Mouse (Mus musculus) myocyte (in vitro differentiated cells): ENCODE measurements around the gene Pih1d1. TPM values are rescaled to one million over a fixed set of nuclear protein-coding genes. Genes with fewer than 3 reads are reported as not detected.

Experiments
- H3K27me3 ChIP-seq: one replicate; pipeline ENCODE4 v1.6.1; 2011; ENCODE audit not compliant: control insufficient read depth, insufficient read depth, insufficient read length
- H3K36me3 ChIP-seq: one replicate; pipeline ENCODE4 v1.6.1; 2011; ENCODE audit not compliant: control insufficient read depth, insufficient read depth
- H3K4me2 ChIP-seq: one replicate; pipeline ENCODE4 v1.6.1; 2011; ENCODE audit warnings: low read depth, control low read depth
- H3K4me3 ChIP-seq: one replicate; pipeline ENCODE4 v1.5.1; 2011; ENCODE audit warnings: mild to moderate bottlenecking, control low read depth, moderate library complexity
- H3K79me2 ChIP-seq: one replicate; pipeline ENCODE4 v1.6.1; 2011; ENCODE audit not compliant: control insufficient read depth, insufficient read depth
- H3ac ChIP-seq: one replicate; pipeline ENCODE4 v1.6.1; 2011; ENCODE audit not compliant: control insufficient read depth, insufficient read length
- CEBPB ChIP-seq: IDR thresholded peaks from 2 replicates; pipeline ENCODE4 v1.6.1; 2011; ENCODE audit warnings: mild to moderate bottlenecking, moderate library complexity; ENCODE audit not compliant: poor library complexity, insufficient read depth, severe bottlenecking
- E2F4 ChIP-seq: IDR thresholded peaks from one replicate; pipeline ENCODE4 v1.6.1; 2011; ENCODE audit warnings: mild to moderate bottlenecking, control low read depth, moderate library complexity; ENCODE audit not compliant: insufficient read depth
- MAX ChIP-seq: IDR thresholded peaks from one replicate; pipeline ENCODE4 v1.6.1; 2011; ENCODE audit warnings: low read depth, mild to moderate bottlenecking, control low read depth
- MYOD1 ChIP-seq, 3 experiments: IDR thresholded peaks; one replicate each; pipeline ENCODE4 v1.6.1; 2011; ENCODE audit warnings: control low read depth in 2 of 3, low read depth in 2 of 3, mild to moderate bottlenecking in 2 of 3, moderate library complexity in 1 of 3; ENCODE audit not compliant: insufficient read length in 2 of 3, control insufficient read depth in 1 of 3
- MYOG ChIP-seq, 3 experiments: IDR thresholded peaks; one replicate each; pipeline ENCODE4 v1.6.1; 2011; ENCODE audit warnings: control low read depth in 2 of 3, low read depth in 2 of 3, mild to moderate bottlenecking in 2 of 3; ENCODE audit not compliant: insufficient read length in 2 of 3, control insufficient read depth in 1 of 3, insufficient read depth in 1 of 3
- POLR2A ChIP-seq: IDR thresholded peaks from one replicate; pipeline ENCODE4 v1.6.1; 2011; ENCODE audit warnings: low read depth, mild to moderate bottlenecking, control low read depth, moderate library complexity; ENCODE audit not compliant: insufficient read length
- POLR2AphosphoS2 ChIP-seq: IDR thresholded peaks from one replicate; pipeline ENCODE4 v1.6.1; 2011; ENCODE audit warnings: low read depth, control low read depth; ENCODE audit not compliant: insufficient read length
- REST ChIP-seq: IDR thresholded peaks from one replicate; pipeline ENCODE4 v1.6.1; 2011; ENCODE audit warnings: mild to moderate bottlenecking, control low read depth, moderate library complexity; ENCODE audit not compliant: insufficient read depth, insufficient read length
- SRF ChIP-seq: IDR thresholded peaks from one replicate; pipeline ENCODE4 v1.6.1; 2011; ENCODE audit warnings: low read depth; ENCODE audit not compliant: control insufficient read depth, insufficient read length
- TCF12 ChIP-seq: IDR thresholded peaks from one replicate; pipeline ENCODE4 v1.6.1; 2011; ENCODE audit warnings: mild to moderate bottlenecking, control low read depth; ENCODE audit not compliant: poor library complexity, insufficient read depth, severe bottlenecking
- TCF3 ChIP-seq: IDR thresholded peaks from one replicate; pipeline ENCODE4 v1.6.1; 2011; ENCODE audit warnings: low read depth, control low read depth; ENCODE audit not compliant: insufficient read length
- USF1 ChIP-seq: IDR thresholded peaks from one replicate; pipeline ENCODE4 v1.6.1; 2011; ENCODE audit warnings: low read depth, mild to moderate bottlenecking, control low read depth, moderate library complexity
- polyA plus RNA-seq: library from polyadenylated mRNA; unstranded; fragments of >200 nt; fragmentation: generic; extraction: Trizol; gene quantifications from one replicate; pipeline ENCODE4 v1.2.1, GENCODE M21; 2012; ENCODE audit warnings: missing spikeins

Pih1d1 gene
- polyA plus RNA-seq, 1 experiment: 81.9 TPM

GRCm38 (mm10) chr7:45174567-45175280, 20.6 kb downstream of the Pih1d1 start:
- H3K4me2 ChIP-seq: no peak overlapping the region
- H3K36me3 ChIP-seq: no peaks in the 10 kb centered on the region
- peaks cover 61% of the 10 kb centered on the region for H3K27me3 ChIP-seq
- H3K4me3 ChIP-seq: no peak overlapping the region
- TF ChIP-seq POLR2A: no peak
- no peak for TF ChIP-seq TCF12
- no peak for TF ChIP-seq MAX
- no peak for TF ChIP-seq CEBPB
- TF ChIP-seq MYOD1 (IDR thresholded peaks at IDR 0.05; ENCODE audit: control insufficient read depth in 1 of 3, insufficient read length in 2 of 3, low read depth in 2 of 3): no peak
- TF ChIP-seq POLR2AphosphoS2: no peak
- no peak for TF ChIP-seq MYOG (IDR thresholded peaks at IDR 0.05; ENCODE audit: control insufficient read depth in 1 of 3, insufficient read depth in 1 of 3, insufficient read length in 2 of 3, low read depth in 2 of 3)
- TF ChIP-seq REST: no peak
- no peak for TF ChIP-seq TCF3
- no peak overlapping the region for H3ac ChIP-seq
- no peaks in the 10 kb centered on the region for H3K79me2 ChIP-seq

GRCm38 (mm10) chr7:45175398-45175797, 21.3 kb downstream of the Pih1d1 start:
- Histone ChIP-seq H3K79me2 (no peaks in the 10 kb centered on the region), H3K27me3 (peaks cover 66% of the 10 kb centered on the region), H3K4me3 (no peak overlapping the region), H3K36me3 (no peaks in the 10 kb centered on the region), H3ac (no peak overlapping the region), H3K4me2 (no peak overlapping the region)
- TF ChIP-seq USF1: no peak
- TF ChIP-seq POLR2A: no peak
- TF ChIP-seq E2F4: no peak
- TF ChIP-seq TCF12: no peak
- no peak for TF ChIP-seq TCF3
- TF ChIP-seq MYOD1 (IDR thresholded peaks at IDR 0.05; ENCODE audit: control insufficient read depth in 1 of 3, insufficient read length in 2 of 3, low read depth in 2 of 3): no peak
- TF ChIP-seq MAX: no peak
- TF ChIP-seq SRF: no peak
- TF ChIP-seq REST: no peak
- TF ChIP-seq POLR2AphosphoS2: no peak
- TF ChIP-seq CEBPB: no peak
- TF ChIP-seq MYOG (IDR thresholded peaks at IDR 0.05; ENCODE audit: control insufficient read depth in 1 of 3, insufficient read depth in 1 of 3, insufficient read length in 2 of 3, low read depth in 2 of 3): no peak

- H3K27me3 ChIP-seq: peaks cover 68% of the 10 kb centered on the region
- TF ChIP-seq MYOD1 (IDR thresholded peaks at IDR 0.05; ENCODE audit: control insufficient read depth in 1 of 3, insufficient read length in 2 of 3, low read depth in 2 of 3) (no peak), MAX (no peak), POLR2AphosphoS2 (no peak), REST (no peak), TCF12 (no peak), TCF3 (no peak), POLR2A (no peak), CEBPB (no peak), SRF (no peak), E2F4 (no peak), USF1 (no peak), MYOG (IDR thresholded peaks at IDR 0.05; ENCODE audit: control insufficient read depth in 1 of 3, insufficient read depth in 1 of 3, insufficient read length in 2 of 3, low read depth in 2 of 3) (no peak)
- no peaks in the 10 kb centered on the region for H3K79me2 ChIP-seq
- no peak overlapping the region for H3K4me2 ChIP-seq
- H3K36me3 ChIP-seq: no peaks in the 10 kb centered on the region
- no peak overlapping the region for H3K4me3 ChIP-seq
- no peak overlapping the region for H3ac ChIP-seq
Observed at GRCm38 (mm10) chr7:45175929-45176328, 21.8 kb downstream of the Pih1d1 start.

GRCm38 (mm10) chr7:45176356-45176755, 22.3 kb downstream of the Pih1d1 start:
- Histone ChIP-seq H3K4me2 (no peak overlapping the region), H3K36me3 (no peaks in the 10 kb centered on the region), H3ac (no peak overlapping the region), H3K79me2 (no peaks in the 10 kb centered on the region), H3K4me3 (no peak overlapping the region), H3K27me3 (peaks cover 72% of the 10 kb centered on the region)
- TF ChIP-seq USF1 (no peak), TCF3 (no peak), E2F4 (no peak), MYOD1 (IDR thresholded peaks at IDR 0.05; ENCODE audit: control insufficient read depth in 1 of 3, insufficient read length in 2 of 3, low read depth in 2 of 3) (no peak), POLR2A (no peak), SRF (no peak)

GRCm38 (mm10) chr7:45178550-45178949, 24.4 kb downstream of the Pih1d1 start:
- no peak overlapping the region for H3ac ChIP-seq
- no peaks in the 10 kb centered on the region for H3K79me2 ChIP-seq
- peaks cover 89% of the 10 kb centered on the region for H3K27me3 ChIP-seq
- H3K4me2 ChIP-seq: no peak overlapping the region
- TF ChIP-seq SRF: no peak
- TF ChIP-seq POLR2AphosphoS2: no peak
- no peak for TF ChIP-seq MYOD1 (IDR thresholded peaks at IDR 0.05; ENCODE audit: control insufficient read depth in 1 of 3, insufficient read length in 2 of 3, low read depth in 2 of 3)
- TF ChIP-seq CEBPB: no peak
- no peak for TF ChIP-seq TCF12
- TF ChIP-seq REST: no peak
- TF ChIP-seq TCF3: no peak
- TF ChIP-seq E2F4: no peak
- TF ChIP-seq MYOG (IDR thresholded peaks at IDR 0.05; ENCODE audit: control insufficient read depth in 1 of 3, insufficient read depth in 1 of 3, insufficient read length in 2 of 3, low read depth in 2 of 3): no peak
- TF ChIP-seq MAX: no peak
- TF ChIP-seq USF1: no peak
- no peak for TF ChIP-seq POLR2A
- H3K36me3 ChIP-seq: no peaks in the 10 kb centered on the region
- no peak overlapping the region for H3K4me3 ChIP-seq
